Mouse (Mus musculus) left cerebral cortex, postnatal 14 days (tissue): Measurements from ENCODE around the gene Mllt3. TPM values are rescaled to one million over a fixed set of nuclear protein-coding genes. Genes with fewer than 3 reads are reported as not detected.
"Not testable (repeated sequence)": the region's sequence is repeated elsewhere in the genome, so short reads cannot be mapped to it uniquely, and the experiment has no call there.

ENCODE experiments used
- DNase-seq, 2 experiments: peaks; one replicate each; pipeline ENCODE4 v3.0.0; 2021 to 2022; ENCODE audit warnings: low spot score in 2 of 2, mixed read lengths in 1 of 2
- intact Hi-C: fragments of 180-260 bp; cut with DNase I; formaldehyde crosslinking; loops from one replicate; pipeline ENCODE4 v1.15.1; 2025
- total RNA-seq, 2 experiments: library from RNA; stranded (reverse); gene quantifications; 2 replicates each; pipeline ENCODE4 v1.2.3; 2021

Gene Mllt3
- total RNA-seq, 2 experiments from 2014 or later, result 33.4 to 41.8 TPM

DNA sequence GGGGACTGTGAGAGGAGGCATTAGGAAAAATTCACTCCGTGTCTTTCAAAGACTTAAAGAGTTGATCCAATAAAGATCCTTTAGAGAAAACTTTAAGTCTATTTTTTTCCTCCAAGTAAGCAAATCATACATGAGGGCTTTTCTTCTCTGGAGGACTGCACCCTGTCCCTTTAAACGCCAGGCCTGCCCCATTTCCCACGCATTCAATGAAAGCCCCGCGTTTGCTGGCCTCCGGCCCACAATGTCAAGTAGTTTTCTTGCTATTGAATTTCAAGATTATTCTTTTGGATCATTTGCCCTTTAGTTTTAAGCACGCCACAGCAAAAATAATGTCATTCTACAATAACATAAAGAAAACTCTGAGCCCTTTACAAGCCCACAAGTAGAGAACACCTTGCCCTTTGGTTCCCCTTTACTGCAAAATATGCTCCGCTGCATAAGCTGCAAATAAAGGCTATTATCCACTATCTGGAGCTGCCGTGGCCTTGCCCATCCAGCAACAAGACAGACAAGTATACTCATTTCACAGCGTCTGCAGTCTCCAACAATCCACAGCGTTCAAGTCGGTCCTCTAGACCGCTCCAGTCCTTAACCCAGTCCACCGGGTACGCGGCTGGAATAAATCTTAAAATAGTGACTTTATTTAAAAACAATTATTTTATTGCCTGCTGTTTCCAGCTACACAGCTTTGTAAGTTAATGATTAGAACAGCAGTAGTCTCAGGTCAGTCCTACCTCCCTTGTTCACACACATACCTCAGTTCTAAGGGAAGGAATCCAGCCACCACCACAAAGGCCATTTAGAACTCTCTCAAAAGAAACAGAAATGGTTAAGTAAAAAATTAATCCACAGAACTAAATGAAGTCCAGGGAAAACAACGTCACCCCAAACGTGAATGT, 15.5 kb downstream of the Mllt3 start:
- no peak for DNase-seq

GRCm38 (mm10) chr4:88015765-88016164, 17.4 kb downstream of the Mllt3 start:
- intact Hi-C loops, result no loop called here
- no peak for DNase-seq

More for the DNA sequence above, 15.5 kb downstream of the Mllt3 start:
- intact Hi-C loops, result no loop called here

- no peak for DNase-seq
These were observed 17.9 kb downstream of the Mllt3 start for GRCm38 (mm10) chr4:88015261-88015660.

DNA sequence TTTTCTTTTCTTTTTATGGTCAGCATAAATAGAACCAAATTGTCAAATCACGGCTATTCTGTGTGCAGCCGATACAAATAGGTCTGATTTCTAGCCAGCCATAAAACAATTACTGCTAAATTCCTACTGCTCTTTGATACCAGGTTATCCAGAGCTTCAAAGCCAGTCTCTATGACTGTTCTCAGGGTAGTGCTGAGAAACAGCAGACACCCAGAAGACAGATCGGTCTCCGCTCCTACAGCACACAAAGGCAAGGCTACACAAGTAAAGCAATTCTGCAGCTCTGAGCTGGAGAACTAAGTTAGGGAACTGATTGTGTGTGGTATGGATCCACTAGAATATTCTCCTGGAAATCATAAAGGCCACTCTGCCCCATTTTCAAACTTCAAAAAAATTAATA, 20.4 kb downstream of the Mllt3 start:
- no peak for DNase-seq
- intact Hi-C loops, result no loop called here

More at GRCm38 (mm10) chr4:88015261-88015660, 17.9 kb downstream of the Mllt3 start:
- intact Hi-C loops, result no loop called here

DNA sequence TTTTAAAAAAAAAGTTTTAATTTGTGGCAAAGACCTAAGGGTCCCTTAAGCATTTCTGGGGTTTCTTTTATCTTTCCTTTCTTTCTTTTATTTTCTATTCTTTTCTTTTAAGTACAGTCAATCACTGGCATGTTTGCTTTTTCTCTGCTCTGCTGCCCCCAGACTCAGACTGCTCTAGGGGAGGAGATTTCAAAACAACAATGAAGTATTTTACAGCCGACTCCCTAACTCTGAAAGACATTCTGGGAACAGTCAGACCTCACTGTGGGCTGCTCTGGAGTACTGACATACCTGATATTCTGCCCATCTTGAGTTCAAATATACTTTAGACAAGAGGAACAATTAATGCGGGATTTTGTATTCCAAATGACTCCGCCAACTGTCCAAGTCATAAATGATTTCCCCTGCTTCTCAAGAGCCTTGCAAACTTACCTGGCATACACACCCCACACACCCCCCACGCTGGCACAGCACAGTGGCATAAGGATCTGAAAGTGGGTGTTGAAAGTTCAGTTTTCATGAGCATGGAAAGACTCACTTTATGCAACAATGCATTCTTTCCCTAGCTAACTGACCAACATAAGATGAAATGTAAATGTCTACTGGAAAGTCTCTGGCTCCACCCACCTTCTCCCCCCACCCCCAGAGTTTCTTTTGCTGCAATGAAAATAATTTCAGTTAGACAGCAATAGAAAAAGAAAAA, 21.1 kb downstream of the Mllt3 start:
- intact Hi-C loops, result no loop called here
- DNase-seq, result no peak

- intact Hi-C loops, result no loop called here
- DNase-seq, result no peak
These were observed 22.7 kb downstream of the Mllt3 start for GRCm38 (mm10) chr4:88010441-88010840.

- DNase-seq, result no peak
- intact Hi-C loops, result no loop called here
These were observed 27.4 kb downstream of the Mllt3 start for GRCm38 (mm10) chr4:88005801-88006200.

DNA sequence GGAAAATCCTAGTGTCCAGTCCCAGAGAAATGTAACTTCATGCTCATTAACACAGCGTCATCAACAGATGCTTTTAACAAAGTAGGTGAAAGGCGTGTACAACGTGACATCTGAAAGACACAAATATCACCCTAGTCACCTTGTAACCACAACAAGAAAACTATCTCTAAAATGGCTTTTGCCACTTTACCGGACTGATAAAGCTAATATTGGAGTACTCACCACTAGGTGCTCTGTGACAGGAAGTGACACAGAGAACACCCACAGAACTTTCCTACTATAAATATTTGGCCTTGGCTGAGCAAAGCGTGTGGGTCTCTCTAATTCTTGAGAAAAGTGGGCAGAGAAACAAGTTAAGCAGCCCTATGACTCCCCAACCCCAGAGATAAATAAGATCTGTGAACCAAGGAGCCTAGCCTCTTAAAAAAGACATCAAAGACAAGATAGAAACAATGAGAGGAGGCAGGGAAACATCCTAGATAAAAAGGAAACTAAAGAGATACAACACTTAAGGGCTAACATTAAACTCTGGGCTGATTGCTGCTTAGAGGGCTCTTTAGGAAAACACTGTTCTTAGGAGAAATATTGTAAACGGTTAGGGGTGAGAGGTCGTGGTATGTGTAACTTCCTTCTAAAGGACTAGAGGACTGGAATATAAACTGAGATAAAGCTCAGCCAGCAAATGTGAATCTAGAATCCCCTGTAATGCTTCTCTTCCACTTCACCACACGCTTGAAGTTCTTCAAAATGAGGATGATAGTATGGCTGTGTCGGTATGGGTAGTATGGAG, 29.8 kb downstream of the Mllt3 start:
- DNase-seq, result no peak
- intact Hi-C loops, result no loop called here

- intact Hi-C loops, result no loop called here
- no peak for DNase-seq
These were observed 41.5 kb downstream of the Mllt3 start for GRCm38 (mm10) chr4:87991710-87992109.

GRCm38 (mm10) chr4:87990940-87991339, 42.2 kb downstream of the Mllt3 start:
- intact Hi-C loops, result no loop called here
- no peak for DNase-seq

- intact Hi-C loops, result no loop called here
- no peak for DNase-seq
These were observed 47.9 kb downstream of the Mllt3 start for GRCm38 (mm10) chr4:87985281-87985680.

DNA sequence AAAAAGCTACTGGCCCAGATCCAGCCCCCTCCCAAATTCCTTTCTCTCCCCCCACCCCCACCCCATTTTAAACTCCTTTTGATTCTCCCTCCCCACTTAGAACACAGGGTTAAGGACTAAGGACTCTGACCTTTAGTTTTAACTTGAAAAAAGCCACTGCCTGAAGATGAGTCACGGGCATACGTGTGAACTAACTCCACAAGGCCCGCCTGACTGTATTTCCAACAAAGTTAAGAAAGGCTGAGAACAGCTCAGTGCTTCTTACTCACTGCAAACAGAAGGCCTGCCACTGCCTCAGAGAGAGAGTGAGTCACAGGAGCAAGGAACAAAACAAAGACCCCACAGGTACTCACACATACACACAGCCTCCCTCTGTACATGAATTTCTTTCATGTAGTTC, 48.6 kb downstream of the Mllt3 start:
- intact Hi-C loops, result no loop called here
- peak; percentile 13 to 50 for DNase-seq

DNA sequence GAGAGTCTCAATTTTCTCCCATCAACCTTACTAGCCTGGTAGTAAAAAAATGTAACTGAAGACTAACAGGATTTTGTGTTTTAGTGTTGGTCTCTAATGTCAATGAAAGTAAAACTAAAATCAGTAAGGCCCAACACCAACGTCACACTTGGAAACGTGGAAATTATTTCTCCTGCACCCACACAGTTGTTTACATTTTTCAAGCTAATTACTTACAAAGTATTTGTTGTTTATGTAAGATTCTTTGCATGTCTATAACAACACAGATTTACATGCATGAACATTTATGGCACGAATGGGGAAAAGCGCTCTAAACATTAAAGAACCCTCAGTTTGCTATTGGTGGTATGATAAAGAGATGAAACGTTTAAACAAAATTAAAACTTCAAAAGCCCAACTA, 49.1 kb downstream of the Mllt3 start:
- DNase-seq, result no peak
- intact Hi-C loops, result no loop called here

GRCm38 (mm10) chr4:87982578-87982977, 50.6 kb downstream of the Mllt3 start:
- DNase-seq, result no peak
- intact Hi-C loops, result no loop called here

DNA sequence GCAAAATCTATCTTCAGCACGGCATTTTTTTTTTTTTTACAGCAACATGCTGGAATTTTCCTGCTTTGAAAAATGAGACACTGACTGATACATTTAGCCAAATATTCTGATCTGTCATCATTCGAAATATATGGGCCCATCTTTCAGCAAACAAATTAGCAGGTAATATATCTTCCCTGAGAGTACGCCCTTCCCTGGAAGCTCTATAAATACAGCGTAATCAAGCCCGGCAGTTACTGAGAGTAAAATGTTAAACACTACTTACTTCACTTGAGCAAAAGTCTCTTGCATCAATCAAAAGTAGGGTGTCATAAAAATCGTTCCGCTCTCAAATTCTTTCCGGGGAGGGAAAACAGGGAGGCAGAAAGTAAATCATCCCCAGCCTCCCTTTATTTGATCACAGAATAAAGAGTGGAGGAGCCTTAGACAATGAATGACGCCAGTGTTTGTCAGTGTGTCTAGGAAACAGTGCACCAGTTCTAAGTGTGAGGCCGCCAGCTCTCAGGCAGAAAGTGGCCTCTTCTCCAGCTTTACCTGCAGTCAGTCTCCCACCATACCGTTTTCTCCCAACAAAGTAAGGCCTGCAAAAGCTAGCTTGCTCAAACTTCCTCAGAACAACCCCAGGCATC, 55.2 kb downstream of the Mllt3 start:
- no peak for DNase-seq
- intact Hi-C loops, result no loop called here

DNA sequence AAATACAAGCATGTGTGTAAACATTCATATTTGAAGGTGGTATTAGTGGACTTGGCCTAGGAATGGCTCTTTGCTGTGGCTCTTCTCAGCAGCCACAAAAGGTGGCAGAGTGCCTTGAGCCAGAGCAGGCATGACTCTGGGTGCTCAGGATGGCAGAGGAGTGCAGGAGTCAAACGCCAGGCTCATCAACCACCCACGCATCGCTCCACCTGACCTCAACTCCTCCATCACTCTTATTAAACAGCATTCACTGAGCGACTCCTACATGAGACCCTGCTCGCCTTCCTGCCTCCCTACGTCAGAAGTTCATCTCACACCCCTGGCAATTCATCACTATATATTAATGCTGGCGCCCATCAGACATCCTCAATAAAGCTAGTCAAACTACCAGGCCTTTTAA, 67.3 kb downstream of the Mllt3 start:
- no peak for DNase-seq
- intact Hi-C loops, result no loop called here

- intact Hi-C loops, DNase-seq: not testable (repeated sequence)
These were observed 68.3 kb downstream of the Mllt3 start for GRCm38 (mm10) chr4:87964890-87965289.

- intact Hi-C loops, result no loop called here
These were observed 69.4 kb downstream of the Mllt3 start for GRCm38 (mm10) chr4:87963773-87964076.

GRCm38 (mm10) chr4:87963055-87963772, 70.0 kb downstream of the Mllt3 start:
- intact Hi-C loops, result no loop called here
- DNase-seq, result no peak

More at GRCm38 (mm10) chr4:87963773-87964076, 69.4 kb downstream of the Mllt3 start:
- DNase-seq, result no peak
